Mouse (Mus musculus) frontal cortex, adult 2 months (tissue): Measurements from ENCODE around the gene Wnt8b. TPM values are rescaled to one million over a fixed set of nuclear protein-coding genes. Genes with fewer than 3 reads are reported as not detected.

Source experiments
- DNase-seq, 2 experiments: peaks; one replicate each; pipeline ENCODE4 v3.0.0; 2022; ENCODE audit warnings: low spot score in 1 of 2; ENCODE audit errors: extremely low spot score in 1 of 2
- polyA plus RNA-seq: library from polyadenylated mRNA; depleted of rRNA; stranded (reverse); fragments of >200 nt; gene quantifications from 2 replicates; pipeline ENCODE4 v1.2.3, GENCODE M21; 2012

The Wnt8b gene
- polyA plus RNA-seq, 1 experiment, result not detected

DNA sequence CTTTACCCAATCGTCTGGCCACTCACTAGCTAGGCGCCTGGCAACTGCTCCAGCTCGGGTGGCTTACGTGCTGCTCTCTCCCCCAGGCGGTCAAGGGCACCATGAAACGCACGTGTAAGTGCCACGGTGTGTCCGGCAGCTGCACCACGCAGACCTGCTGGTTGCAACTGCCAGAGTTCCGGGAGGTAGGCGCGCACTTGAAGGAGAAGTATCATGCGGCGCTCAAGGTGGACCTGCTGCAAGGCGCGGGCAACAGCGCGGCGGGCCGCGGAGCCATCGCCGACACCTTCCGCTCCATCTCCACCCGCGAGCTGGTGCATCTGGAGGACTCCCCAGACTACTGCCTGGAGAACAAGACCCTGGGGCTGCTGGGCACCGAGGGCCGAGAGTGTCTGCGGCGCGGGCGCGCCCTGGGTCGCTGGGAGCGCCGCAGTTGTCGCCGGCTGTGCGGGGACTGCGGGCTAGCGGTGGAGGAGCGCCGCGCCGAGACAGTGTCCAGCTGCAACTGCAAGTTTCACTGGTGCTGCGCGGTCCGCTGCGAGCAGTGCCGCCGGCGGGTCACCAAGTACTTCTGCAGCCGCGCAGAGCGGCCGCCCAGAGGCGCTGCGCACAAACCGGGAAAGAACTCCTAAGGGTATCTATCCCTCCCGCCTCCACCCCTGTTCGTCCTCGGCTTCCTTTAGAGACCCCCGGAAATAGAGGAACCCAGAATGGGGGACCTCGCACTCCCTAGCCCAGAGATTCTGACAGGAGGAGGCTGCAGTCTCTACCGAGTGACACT lies 18.4 kb downstream of the Wnt8b start:
- DNase-seq, result no peak

DNA sequence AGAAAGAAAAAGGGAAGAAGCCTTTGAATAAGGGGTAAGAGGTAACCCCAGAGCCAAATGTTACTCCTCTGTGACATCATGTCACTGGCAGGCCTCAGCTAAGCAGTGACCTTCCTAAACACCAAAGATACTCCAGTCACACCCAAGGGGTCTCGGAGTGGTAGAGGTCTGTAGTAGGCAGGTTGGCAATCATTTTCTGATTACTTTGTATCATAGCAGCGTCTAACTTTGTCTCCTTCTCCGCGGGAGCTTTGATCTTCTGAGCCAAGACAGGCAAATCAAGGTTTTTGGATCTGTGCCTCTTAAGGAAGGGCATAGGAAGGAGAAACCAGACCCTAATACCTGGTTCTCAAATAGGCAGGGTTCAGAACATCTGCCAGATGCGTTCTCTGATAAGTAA lies 19.3 kb downstream of the Wnt8b start:
- DNase-seq, result no peak

DNA sequence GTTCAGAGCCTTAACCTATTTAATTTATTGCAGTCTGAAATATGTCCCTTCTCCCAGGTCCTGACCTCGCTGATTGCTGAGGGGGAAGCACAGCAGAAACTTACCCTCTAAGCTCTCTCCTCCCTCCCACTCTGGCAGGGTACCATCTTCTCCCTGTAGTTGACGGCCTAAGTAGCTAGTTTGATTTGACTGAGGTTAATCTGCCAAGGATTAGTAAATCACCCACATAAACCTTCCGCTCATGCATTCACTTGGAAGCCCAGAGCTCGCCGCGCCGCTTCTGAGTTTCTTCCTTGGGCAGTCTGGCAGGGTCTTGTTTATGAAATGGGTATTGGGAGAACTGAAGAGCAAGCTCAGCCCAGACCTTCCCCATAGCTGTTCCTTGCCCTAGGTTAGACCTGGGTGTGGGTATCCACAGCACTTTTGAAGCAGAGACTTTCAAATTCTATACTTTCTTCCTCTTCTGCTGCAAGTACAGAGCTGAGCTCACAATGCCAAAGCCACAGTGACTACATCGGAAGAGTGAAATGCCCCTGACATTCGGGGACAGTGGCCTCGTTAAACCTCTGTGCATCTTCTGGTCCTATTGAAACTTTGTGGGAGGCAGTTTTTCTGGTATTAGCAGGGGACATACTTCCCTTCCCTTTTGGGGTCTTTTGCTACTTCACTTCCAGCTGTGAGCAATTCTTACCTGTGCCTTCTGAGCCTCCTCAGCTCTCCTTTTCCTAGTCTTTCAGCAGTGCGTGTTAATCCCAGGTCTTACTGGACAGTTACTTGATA lies 20.0 kb downstream of the Wnt8b start:
- no peak for DNase-seq

DNA sequence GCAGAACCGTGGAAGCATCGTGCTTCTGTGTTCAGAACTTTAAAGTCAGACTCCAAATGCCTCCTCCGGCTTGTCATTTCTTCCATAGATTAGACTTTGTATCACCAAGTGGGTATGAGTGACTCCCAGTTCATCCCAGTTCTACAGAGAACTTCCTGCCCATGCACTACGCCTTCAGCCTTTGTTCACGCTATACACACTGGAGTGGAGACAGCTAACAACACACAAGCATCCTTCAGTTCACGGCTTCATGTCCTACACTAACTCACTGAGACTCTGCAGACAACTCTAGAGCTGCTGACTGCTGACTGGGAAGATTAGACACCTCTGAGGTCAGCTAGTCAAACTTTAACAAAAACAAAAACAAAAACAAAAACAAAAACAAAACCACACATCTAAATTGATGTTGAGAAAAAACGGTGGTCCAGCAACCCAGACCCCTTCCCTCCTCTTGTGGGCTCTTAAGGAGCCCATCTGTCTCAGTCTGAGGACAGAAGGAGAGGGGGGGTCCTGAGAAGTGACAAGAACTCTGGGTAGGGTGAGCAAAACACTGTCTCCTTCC lies 20.7 kb downstream of the Wnt8b start:
- no peak for DNase-seq

DNA sequence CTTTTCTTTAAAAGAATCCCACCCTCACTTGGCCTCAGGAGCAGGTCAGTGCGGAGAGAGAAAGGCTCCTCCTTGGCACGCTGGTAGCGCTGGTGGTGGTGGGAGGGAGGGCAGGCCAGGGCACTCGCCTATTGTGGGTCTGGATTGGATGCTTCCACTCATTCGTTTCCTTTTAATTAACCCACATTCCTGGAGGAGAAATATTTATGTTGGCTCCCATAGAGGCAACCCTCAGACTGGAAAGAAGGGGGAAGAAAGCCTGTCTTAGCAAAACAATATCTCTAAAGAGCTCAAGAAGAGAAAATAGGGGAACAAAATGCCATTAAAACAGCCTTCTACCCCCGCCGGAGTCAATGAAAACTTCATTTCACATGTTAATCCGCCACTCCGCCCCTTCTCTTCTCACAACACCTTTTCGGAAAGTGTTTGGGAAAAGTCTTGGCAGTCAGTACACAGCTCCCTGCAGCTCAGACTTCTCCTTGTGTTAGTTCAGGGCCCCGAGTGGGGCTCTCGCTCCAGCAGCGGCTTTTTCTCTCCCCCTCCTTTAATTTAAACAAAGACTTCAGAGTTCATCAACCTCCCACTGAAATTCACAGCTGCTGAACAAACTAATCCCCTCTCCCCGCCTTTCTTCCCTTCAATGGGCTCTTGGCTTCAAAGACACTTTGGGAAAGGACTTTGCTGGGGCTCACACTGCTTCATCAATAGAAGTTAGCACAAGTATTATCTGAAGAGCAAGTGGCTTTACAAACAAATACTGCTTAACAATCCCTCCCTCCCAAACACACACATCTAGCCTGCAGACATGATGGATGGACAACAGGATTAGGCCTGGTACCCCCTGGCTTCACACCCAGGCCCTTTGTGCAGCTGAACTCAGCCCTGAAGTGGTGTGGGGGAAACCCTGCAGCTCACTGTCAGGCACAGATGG lies 21.5 kb downstream of the Wnt8b start:
- no peak for DNase-seq

DNA sequence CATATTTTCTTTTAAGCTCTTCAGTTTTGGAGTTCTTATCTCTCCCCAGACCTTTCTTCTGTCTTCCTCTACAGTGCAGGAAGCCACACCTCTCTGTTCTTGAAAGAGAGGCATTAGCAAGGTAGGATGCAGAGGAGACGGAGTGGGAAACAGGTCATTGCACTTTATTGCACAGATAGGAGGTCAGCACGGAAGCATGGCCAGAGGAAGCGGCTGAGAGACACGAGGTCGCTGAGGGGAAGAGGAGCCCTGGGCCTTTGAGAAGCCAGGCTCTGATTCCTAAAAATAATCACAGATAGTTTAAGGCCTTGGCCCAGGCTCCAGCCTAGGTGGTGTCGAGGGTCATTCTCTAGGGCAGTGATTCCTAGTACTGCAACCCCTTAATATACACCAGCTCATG lies 22.5 kb downstream of the Wnt8b start:
- DNase-seq, result no peak

DNA sequence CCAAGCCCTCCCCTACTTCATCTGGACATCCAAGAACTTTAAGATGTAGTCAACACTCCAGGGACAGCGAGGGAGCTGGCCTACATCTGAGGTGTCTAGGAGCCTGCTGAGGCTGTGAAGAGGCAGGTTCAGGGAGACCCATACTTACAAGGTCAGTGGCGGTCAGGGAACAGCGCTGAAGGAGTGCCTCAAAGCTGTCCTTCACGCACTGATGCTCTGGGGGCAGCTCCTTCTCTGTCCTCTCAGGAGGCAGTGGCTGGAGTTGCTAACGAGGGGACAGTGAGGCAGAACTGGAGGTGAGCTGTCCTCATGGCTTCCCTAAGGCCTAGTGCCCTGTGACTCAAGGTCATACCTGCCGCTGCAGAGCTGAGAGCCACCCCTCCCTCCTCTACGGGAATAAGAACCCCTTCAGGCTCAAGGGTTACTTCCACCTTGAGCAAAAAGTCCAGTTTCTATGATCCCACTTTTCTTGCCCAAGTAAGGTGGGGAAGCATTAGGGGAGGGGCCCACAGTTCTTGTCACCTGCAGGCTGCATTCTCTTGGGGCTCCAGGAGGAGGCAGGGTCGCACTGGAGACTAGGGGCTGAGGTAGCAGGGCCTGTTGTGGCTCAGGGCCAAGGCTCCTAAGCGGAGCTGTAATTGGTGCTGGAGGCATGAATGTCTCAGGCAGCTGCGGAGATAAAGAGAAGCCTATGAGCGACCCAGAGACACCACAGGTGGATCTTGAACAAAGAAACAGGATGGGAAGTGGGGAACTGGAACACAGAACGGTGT lies 24.9 kb downstream of the Wnt8b start:
- no peak for DNase-seq

DNA sequence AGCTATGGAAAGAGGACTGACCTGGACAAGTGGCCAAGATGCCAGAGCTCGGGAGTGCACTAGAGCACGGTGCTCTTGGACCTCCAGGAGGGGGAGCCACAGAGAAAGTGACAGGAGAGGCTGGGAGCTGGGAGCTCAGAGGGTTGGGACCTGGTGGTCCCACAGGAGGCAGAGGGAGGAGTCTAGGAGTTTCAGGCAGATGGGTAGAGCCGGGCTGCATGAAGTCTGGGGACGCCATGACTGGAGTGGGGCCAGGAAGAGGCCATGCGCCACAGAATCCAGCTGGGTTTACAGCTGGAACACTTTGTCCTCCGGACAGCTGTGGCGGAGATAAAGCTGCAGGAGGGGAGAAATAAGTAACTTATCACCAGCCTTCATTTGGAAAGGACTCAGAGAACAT lies 25.9 kb downstream of the Wnt8b start:
- no peak for DNase-seq

DNA sequence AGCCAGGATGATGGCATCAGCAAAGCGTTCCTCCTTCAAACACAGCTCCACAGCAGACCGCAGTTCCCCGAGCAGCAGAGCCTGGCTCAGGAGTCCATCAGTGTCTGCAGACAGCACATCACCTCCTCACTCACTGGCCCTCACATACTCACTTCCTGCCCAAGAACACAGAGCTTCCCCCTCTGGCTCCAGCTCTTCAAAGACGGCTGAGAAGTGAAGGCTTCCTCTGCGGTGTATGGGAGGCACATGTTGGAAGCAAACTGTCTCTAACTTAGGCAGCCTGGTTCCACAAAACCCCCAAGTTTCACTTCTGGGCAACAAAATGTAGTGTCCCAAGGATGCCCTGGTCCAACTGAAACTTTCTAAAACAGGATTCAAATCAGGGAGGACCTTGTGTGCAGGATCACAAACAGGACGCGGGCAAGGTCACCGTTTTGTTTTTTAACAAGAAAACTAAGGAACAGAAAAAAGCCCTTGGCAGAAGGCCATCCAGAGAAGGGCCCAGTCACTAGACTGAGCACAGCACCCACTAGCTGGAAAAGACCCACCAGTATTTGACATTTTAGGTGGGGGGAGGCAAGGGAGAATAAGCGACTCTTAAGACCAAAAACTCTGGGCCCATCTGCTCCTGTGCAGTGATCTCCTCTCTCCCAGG lies 32.4 kb downstream of the Wnt8b start:
- DNase-seq, result no peak

DNA sequence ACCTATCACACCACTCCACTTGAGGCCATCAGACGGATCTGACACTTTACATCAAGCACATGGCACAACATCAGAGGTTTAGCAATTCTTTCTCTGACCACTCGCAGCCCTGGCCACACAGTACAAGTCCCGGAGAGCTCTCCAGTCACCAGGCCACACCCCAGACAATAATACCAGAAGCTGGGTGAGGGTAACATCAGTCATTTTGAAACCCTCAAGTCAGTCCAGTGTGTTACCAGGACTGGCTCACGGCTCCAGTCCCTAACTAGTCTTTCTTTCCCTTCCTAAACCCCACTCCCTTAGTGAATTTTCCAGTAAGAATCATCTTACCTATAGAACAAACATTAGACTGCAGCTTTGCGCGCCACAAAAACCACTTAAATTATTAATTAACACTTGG lies 36.7 kb downstream of the Wnt8b start:
- no peak for DNase-seq

DNA sequence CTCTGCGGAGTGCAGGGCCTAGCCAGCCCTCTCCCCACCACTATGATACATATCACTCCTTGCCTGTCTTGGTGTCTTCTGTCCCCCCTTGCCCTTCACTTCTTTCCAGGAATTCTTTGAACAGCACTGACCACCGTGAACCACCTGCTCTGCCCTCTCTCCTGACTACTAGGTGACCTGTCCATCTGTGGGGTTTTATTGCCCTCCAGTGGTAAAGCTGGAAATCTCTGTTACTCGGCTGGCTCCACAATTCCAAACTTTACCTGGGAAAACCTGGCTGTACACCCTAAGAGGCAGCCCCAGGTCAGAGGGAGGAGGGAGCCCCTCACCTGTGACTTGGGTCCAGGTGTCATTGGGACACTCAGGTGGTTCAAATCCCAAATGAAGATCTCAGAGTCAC lies 42.1 kb downstream of the Wnt8b start:
- no peak for DNase-seq

DNA sequence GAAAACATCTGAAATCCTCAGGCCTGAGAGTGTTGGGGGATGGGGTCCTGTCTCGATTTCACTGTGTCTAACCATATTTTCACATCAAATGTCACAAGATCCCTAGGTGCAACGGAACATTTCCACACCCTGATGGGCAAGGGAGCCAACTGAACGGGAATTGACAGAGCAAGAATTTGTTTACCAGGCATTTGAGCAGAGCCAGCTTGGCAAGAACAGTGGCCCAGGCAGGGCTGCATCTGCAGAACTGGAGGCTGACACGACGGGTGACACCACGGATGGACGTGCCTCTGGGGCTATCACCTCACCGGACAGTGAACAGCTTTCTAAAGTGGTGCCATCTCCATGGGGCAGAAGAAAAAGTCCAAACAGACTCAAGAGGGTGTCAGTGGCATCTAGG lies 44.1 kb downstream of the Wnt8b start:
- no peak for DNase-seq

DNA sequence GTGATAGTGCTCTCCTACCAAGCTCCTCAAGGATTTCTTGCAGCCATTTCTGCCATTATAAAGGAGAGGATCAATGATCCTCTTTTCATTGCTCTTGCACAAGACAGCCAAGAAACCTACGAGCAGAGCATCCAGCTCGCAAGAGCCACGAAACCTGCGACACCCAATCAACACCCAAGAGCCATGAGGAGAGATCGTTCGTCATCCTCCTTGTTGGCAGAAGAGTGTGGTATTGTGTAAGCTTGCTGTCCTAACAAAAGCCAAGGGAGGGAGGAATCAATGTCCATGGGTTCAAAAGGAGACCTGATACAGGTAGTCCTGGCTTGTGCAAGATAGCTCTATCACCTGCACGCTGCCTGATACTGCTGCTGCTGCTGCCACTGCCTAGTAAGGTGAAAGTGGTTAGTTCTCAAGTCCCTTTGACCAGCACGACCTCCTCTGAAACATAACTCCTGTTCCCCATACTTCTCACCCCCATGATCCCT lies 49.5 kb downstream of the Wnt8b start:
- no peak for DNase-seq

DNA sequence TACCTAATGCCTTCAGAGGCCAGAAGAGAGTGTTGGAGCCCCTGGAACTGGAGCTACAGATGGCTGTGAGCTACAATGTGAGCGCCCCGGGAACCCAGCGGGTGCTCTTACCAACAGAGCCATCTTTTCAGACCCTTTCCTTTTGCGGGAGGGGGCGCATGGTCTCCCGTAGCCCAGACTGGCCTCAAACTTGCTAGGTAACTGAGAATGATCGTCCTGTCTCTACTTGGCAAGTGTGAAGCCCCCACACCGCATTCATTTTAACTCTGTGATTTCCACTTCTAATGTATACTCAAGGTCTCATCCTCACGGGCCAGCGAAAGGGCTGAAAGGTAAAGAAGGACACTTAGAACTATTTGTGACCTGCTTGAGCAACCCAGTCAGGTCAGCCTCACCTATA lies 51.1 kb downstream of the Wnt8b start:
- no peak for DNase-seq

DNA sequence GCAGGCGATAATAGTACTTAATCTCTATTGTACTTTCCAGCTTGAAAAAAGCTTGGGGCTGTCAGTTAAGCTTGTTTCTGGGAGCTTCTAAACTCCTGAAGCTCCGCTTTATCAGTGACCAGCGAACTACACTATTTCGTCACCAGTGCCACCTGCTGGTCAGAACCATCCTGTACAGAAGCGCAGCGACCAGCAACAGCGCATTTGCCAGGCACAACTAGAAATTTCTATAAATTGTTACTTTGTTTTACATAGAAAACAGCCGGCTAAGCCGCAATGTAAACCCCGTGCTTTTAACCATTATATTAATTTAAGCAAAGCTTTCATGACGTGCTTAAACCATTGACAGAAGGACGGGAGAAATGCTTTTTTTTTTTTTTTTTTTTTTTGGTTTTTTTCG lies 51.5 kb downstream of the Wnt8b start:
- peak in 1 of 2 experiments; percentile 81 for DNase-seq

DNA sequence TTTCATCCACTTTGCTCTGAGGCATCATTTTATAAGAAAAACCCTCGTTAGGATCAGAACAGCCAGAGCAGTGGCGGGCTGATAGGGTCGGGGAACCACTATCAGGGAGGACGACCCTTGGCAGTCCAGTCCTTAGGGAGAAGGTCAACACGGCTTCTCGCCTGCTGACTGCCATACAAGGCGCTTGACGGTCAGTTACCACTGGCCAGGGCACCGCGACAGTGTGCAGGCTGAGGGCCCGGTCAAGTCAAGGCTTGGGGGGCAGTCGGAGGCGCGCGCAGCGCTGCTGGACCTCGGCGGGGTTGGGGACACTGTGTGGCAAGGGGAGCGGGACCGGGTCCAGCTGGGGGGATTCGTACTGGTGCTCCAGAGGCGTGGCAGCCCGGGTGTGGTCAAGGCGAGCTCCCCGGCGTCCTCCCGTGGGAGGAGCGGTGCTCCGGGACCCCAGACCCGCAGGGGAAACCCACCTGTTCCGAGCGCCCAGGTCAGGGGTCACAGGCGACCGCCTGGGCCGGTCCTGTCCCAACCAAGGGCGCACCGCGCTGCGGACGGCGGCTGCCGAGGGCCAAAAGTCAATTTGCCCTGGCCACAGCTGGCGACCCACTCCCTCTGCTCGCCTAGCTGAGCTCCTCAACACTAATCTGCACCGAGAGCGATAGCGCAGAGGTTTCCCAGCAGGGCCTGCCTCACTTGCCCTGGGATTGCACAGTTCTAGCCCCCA lies 52.2 kb downstream of the Wnt8b start, which contains the start of gene Sec31b:
Gene Sec31b (minus strand): TSS at position 544 of the 721 bp plus-strand sequence.
- no peak for DNase-seq

DNA sequence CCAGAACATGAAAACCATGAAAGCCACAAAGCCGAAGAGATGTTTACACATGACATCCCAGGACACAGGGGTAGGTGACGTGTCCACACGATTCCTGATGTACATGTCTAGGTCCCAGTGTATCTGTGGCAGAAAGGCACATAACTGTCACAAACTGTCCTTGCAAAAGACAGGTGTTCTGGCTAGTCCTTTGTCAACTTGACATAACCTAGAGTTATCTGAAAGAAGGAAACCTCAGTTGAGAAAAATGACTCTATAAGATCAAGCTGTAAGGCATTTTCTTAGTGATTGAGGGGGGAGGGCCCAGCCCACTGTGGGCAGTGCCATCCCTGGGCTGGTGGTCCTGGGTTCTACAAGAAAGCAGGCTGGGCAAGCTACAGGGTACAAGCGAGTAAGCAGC lies 59.5 kb downstream of the Wnt8b start, which contains the start of gene Gm20538:
Gene Gm20538 (minus strand): TSS at position 101 of the 400 bp plus-strand sequence.
- no peak for DNase-seq

DNA sequence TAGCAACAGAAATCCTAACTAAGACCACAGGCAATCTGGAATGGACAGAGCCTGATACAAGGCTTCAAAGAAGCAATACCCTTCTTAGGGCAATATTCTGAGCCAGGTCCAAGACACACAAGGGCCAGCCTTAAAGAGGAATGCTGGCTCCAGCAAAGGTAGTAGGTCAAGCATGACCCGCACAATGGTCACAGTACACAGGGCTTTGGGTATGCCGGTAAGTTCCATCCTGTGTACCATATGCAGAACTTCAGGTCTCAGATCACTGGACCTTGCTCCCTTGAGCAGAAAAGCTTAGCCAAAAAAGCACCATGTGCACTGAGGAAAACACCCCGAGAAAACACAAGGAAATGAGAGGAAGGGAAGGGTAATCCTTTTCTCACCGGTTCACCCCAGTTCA lies 60.0 kb downstream of the Wnt8b start:
- DNase-seq, result no peak

DNA sequence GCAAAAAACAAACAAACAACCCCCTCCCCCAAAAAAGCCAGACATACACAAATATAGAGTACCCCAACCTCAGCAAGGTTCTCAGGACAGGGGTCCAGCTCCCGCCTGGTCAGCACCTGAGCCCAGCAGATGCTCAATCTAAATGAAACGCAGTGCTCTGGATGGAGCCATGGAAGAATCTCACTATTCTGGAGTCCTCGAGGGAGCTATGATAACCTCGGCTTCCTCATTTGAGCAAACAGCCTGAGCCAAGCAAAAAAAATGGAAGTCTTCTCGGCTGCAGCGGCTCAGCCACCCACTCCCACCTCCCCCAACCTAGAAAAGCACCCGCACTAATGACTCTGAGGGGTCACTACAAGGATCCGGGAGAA lies 61.2 kb downstream of the Wnt8b start:
- no peak for DNase-seq
